Mouse (Mus musculus) adipose tissue, adult 10 weeks (tissue): ENCODE results near the gene Il13ra2. TPM values are rescaled to one million over a fixed set of nuclear protein-coding genes. Genes with fewer than 3 reads are reported as not detected.

Source experiments
- polyA plus RNA-seq: library from polyadenylated mRNA; stranded (reverse); fragments of 350-450 nt; fragmentation: Illumina TruSeq; extraction: RNeasy Lipid Tissue Mini Kit (QIAGEN cat#74804); gene quantifications from one replicate; pipeline ENCODE4 v1.2.3, GENCODE M21; 2014; ENCODE audit warnings: low read depth, low replicate concordance

Gene Il13ra2
- 5.6 TPM for polyA plus RNA-seq

GRCm38 (mm10) chrX:147429129-147429528 is at the start of gene Il13ra2:
Il13ra2 (minus strand) TSS chrX:147429192.

DNA sequence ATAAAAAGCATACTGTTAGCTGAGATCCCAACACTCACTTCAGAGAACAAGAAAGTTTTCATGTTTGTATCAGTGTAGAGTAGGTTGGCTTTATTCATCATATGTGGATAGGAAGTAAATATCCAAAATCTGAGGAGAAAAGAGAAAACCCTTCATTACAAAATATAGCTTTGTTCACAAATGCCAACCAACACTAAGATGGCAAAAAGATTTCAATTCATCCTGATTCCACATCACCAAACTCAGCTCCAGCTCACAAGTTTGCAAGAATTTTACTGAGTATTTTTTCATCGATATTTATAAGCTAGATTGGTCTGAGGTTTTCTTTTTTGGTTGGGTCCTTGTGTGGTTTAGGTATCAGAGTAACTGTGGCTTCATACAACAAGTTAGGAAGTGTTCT is 24.6 kb upstream of the Il13ra2 start, which contains the start of gene Vmn1r239-ps:
Gene Vmn1r239-ps, minus strand, starts transcription at position 101 of the 400 bp plus-strand sequence.

Other genes starting within 250 kb of the Il13ra2 start
- gene Vmn1r239-ps, start 24.5 kb upstream of the Il13ra2 start, polyA plus RNA-seq, result not detected
- 1.1 TPM for gene Lrch2, start 124.9 kb upstream of the Il13ra2 start, polyA plus RNA-seq